Mouse (Mus musculus): Measurements from ENCODE around the gene Vmn2r70.

The Vmn2r70 gene

GRCm38 (mm10) chr7:85569092-85569491 is at the start of gene Vmn2r70:
Vmn2r70 (minus strand) TSS chr7:85569192.
- CTCF ChIA-PET: no interaction called here

- CTCF ChIA-PET: no interaction called here
These were observed 6.2 kb downstream of the Vmn2r70 start, which contains the start of gene Vmn2r71 for GRCm38 (mm10) chr7:85562787-85563186. Vmn2r71 (plus strand) TSS chr7:85563087.

GRCm38 (mm10) chr7:85543118-85543517 is 25.9 kb downstream of the Vmn2r70 start:
- CTCF ChIA-PET: no interaction called here

GRCm38 (mm10) chr7:85542108-85542507 is 26.9 kb downstream of the Vmn2r70 start:
- CTCF ChIA-PET: no interaction called here

Data from spleen, embryonic (tissue).